Mouse (Mus musculus): ENCODE measurements around the gene Nuak1. TPM values are rescaled to one million over a fixed set of nuclear protein-coding genes. Genes with fewer than 3 reads are reported as not detected.

Nuak1 gene
- total RNA-seq, 2 experiments from 2014 or later: 19.9 to 20.7 TPM

DNA sequence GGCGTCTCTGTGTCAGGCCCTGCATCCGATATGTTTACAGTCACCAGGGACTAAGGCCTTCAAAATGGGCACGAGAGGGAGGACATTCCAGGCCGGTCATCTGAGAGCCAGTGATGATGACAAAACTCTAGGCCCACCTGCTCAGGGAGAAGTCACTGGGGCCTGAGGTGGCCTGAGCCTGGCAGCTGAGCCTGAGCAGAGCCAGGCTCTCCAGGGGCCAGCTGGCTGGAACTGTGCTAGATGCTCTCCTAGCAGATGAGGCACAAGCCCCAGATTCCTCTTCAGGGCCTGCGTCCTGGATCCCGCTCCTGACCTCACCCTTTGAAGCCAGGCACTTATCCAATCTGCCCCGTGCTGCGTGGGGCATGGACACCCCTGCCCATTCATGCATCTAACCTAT, 9.3 kb upstream of the Nuak1 start:
- peak in 1 of 2 experiments; percentile 32 for DNase-seq (ENCODE audit: low spot score in 2 of 2)

DNA sequence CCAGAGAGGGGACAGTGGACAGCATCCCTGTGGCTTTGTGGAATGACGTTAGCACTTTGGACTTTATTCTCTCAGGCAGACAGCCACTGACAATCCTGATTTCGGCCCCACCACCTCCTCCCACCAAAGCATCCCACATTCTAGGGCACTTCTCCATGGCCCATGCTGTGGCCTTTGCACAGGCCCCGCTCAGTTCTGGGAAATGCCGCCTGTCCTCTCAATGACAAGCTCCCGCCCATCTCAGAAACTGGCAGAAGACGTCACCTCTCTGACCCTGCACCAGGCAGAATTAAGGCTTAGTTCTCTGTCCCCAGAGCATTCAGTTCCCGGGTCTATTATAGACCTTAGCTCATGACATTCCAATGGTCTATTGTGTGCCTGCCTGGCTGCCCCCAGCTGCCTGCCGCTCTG, 7.0 kb upstream of the Nuak1 start:
- DNase-seq (ENCODE audit: low spot score in 2 of 2): no peak

DNA sequence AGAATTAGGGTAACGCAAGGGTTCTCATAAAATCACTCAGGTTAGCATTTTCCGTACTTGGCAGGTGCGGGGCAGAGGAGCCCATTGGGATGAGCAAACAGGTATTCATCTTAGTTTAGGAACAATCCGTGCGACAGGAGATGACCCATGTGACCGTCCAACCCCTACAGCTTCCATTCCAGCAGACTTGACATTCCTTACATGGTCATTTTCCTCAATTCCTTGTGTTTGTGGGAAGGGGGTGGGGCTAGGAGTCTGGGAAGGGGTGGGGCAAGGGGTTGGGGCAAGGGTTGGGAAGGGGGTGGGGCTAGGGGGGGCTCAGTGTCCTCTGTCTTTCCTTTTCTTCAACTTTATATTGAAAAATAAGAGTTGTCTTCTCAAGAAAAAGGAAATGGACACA, 6.3 kb upstream of the Nuak1 start:
- no peak for DNase-seq (ENCODE audit: low spot score in 2 of 2)

DNA sequence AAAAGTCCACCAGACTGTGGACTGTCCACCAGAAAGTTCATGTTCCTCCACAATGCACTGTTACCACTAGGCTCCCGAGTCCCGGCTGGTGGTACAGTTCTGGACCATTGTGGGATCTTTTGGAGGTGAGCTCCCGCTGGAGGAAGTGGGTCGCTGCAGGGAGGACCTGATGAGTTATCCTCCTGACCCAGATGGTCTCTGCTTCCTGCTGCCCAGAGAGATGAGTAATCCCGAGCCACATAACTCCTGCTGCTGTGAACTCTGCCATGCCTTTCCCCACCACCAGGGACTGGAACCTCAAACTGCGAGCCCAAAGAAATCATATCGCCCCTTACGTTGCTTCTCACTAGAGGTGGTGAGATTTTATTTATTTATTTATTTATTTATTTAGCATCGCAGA, 4.0 kb upstream of the Nuak1 start:
- DNase-seq (ENCODE audit: low spot score in 2 of 2): no peak

DNA sequence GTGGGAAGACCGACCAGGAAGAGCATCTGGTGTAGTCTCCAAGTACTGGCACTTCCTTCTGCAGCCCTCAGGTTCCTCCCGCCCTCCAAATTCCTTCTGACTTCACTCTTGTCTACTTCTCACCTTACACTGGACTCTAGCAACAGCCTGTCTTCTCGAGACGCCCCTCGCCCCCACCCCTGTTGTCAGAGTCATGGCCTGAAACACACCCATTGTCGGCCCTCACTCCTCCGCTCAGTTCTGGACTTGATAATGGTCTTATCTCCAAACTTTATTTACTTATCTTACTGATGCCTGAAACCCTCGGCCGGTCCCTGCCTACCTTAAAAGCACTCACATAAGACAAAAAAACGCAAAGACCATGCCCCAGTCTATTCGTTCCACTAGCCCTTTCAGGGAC, 1.4 kb upstream of the Nuak1 start:
- DNase-seq (ENCODE audit: low spot score in 2 of 2): no peak

DNA sequence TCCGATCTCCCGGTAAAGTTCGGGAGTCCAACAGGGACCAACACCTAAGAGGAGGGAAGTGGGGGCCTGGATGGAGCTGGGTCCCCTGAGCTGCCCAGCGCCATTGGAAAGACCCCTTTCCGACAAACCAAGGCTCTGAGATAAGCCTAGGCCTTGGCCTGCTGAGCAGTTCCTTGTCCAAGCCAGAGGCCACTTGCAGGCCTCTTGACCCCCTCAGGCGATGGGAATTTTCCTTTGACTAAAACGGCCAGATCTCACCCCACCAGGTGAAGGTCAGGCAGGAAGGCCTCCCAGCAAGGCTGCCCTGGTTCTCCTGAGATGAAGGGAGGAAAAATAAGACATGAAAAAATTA, 1.0 kb upstream of the Nuak1 start:
- no peak for DNase-seq (ENCODE audit: low spot score in 2 of 2)

DNA sequence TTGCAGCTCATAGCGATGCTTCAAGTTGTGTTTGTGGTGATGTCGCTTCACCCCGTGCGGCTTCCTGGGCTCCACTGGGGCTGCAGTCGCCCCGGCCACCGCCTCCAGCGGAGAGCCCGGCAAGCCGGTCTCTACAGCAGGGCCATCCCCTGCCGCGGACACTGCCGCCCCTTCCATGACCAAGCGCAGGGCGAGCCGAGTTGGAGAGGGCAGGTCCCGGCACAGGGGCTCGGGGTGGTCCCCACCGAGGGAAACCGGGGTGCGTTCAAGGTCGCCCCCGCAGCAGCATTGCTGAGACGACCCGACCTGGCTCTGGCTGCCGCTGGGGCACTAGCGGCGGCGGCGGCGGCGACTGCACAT, 236 bp downstream of the Nuak1 start:
- DNase-seq (ENCODE audit: low spot score in 2 of 2): no peak

DNA sequence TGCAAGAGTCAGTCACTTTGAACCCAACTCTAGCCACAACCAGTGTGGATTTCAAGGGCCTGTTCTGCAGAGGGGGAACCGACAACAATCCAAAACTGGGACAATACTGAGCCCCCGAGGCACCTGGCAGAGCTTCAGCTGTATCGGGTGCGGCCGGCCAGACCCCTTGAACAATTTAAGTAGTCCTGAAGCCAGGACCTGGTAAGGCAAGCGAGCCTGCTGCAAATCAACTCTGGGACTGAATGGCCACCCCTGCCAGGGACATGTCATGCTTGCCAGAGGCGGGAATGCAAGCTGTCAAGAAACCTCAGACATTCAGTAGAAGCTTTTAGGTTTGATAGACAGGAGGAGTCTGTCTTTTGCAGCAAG, 1.2 kb downstream of the Nuak1 start:
- DNase-seq (ENCODE audit: low spot score in 2 of 2): peak in 1 of 2 experiments; percentile 27

DNA sequence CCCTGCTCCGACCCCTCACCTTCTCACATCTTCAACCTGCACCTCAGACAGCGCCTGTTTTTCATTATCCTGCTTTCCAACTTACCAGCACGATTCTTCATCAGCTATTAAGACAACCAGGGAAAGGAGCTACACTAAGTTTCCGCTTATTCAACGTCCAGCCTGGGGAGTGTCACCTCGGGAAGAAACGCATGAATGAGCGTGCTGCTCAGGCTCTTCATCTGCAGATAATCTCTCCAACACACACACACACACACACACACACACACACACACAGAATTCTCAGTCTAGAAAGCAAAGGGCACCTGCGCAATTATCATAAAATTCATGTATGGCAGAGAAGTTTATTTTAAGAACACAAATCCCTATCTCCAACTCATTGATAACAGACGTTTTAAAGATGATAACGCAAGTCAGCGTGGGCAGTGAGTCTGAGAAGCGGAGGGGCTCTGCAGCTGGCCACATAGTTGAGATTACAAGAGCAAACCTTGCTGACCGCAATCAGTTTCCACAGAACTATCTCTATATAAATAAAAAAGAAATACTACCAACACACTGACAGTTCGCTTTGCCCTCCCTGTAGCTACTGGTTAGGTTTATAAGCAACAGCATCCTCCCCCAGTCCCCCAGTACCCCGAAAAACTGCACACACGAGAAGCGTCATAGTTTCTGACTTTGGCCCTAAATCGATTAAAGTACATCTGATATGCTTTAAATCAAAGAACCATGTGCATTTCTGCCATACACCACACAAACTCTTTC, 1.8 kb downstream of the Nuak1 start:
- DNase-seq (ENCODE audit: low spot score in 2 of 2): no peak

DNA sequence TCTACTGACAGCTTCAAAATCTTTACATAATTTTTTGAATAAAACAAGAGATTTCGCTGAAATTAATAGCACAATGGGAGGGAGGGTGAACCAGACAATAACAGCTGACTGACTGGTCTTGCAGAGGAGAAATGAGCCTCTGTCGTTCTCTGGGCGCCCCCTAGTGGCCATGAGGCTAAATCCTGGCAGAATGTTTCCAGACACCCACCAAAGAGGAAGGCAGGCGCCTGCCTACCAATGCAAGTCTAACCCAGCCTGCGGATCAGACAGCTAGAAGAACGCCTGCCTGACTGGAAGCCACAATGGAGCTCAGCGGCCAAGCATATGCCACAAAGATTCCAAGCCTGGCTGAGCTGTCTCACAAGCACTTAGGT, 2.4 kb downstream of the Nuak1 start:
- DNase-seq (ENCODE audit: low spot score in 2 of 2): peak; percentile 96

DNA sequence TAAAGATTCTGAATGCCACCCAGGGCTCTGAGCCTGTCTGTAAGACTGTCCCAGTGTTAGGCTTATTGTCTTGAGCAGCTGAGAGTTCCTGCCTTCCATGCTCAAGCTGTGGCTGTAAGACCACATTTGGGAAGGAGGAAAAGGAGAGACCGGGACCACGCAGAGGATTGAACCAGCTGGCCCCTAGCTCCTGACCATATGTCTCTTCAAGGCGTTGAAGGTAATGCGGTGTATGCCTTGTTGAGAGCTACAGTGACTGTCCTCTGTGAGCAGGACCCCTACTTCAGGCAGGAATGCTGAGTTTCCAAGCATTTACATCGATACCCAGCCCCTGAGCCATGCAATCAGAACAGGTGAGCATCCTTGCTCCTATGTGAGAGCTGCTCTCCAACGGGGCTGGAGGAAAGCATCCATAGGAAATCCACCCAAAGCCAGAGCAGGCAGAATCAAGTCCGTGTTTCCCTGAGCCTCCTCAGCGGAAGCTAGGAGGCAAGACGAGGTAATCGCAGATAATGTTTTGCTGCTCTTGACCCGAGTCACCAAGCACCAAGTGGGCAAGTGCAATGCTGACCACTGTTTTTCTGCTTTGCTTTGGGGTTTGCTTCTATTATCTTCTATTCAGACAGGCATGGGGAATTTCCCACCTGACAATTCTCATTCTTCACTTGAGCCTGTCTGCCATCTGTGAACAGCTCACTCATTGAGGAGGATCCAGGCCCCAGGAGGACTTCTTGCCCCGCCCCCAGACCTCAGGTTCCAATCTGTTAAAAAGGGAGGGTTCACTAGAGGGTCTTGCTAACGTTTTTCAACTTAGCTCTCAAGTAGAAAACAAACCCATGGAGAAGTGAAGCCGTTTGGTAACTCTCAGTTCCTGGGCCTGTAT, 3.0 kb downstream of the Nuak1 start:
- DNase-seq (ENCODE audit: low spot score in 2 of 2): no peak

DNA sequence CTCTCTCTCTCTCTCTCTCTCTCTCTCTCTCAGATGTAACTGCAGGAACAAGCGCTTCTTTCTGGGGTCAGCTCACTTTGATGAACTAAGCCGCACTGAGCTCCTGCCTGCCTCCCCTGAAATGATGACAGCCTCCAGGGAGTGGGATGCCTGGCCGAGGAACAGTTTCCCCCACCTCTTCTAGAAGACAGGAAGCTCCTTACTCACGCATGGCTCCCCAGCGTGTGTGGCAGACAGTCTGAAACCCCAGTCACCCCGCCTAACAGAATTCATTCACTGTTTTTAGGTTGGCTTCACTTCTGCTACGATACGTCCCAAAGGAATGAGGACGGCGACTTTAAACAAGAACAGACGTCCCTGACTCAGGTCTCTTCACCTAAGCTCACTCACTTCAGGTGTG, 4.5 kb downstream of the Nuak1 start:
- no peak for DNase-seq (ENCODE audit: low spot score in 2 of 2)

DNA sequence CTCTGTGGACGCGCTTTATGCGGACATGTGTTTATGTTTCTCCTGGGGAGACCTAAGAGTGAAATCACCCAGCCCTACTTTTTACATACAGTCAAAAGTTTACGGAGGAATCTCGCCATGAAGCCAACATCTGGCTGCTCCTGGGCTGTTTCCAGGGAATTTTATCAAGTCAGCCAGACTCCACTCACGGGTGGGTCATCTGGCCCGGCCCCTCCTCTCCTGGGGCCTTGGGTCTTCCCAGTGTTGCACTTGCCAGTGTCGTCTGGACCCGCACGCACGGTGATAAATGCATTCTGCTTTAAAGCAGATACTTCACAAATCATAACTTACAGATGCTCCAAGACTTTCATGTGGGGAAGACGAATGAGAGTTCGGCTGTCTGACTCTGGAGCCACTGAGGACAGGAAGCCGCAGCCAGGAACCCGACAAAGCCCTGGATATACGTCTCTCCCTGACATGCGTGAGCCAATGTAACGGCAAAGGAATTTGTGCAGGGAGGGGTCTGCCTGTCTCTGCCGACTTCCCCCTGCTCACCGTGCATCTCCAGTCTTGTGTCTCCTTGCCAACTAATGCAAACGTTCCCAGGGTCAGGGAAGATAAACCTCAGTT, 7.1 kb downstream of the Nuak1 start:
- DNase-seq (ENCODE audit: low spot score in 2 of 2): peak in 1 of 2 experiments; percentile 45

DNA sequence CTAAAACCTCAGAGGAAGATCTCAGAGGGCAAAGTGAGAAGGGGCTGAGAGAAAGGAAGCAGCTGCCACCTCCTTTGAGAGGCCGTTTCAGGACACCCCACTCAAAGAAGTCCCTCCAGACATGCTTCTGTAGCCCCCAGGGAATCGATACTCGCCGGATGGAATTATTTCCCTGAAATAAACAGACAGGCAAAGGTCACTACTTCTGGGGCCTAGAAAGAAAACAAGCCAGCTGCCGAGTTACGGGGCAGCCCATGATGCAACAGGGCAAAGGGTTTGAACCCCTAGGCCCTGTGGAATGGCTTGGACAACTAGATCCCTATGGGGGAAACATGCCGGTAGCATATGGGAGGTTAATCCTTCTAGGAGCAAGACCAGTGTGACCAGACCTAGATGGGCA, 16.0 kb downstream of the Nuak1 start:
- no peak for DNase-seq (ENCODE audit: low spot score in 2 of 2)

DNA sequence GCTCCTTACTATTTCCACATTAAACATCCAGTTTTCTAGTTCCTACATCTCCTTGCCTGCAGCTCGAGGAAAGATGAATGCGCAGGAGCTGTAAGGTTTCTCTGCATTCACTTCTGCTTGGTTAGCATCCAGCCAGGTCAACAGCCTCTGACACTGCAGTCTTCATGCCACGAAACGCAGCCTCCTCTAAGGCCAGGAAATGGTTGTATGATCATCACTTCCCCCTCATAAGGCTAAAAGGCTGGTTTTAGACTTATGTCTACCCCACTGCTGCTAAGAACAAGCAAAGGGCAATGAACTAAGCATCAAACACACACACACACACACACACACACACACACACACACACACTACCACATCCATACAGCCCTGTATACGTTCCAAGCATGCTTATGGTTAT, 16.5 kb downstream of the Nuak1 start:
- no peak for DNase-seq (ENCODE audit: low spot score in 2 of 2)

DNA sequence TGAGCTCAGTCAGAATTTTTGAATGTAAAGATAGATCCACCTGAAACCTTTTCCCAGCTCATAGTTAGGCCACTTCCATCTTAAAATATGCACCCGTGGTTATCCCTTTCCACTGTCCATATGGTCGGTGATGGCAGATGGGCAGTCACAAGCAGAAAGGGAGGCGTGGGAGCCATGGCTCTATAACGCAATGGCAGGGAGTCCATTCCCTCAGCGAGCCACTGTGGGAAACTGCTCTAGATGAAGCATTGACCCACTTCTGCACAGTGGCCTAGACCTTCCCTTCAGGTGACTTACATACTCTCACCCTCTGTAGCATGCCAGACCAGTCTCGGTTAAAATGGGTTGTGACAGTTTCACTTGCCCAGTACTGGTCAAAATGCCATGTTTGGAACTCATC, 19.8 kb downstream of the Nuak1 start:
- DNase-seq (ENCODE audit: low spot score in 2 of 2): no peak

DNA sequence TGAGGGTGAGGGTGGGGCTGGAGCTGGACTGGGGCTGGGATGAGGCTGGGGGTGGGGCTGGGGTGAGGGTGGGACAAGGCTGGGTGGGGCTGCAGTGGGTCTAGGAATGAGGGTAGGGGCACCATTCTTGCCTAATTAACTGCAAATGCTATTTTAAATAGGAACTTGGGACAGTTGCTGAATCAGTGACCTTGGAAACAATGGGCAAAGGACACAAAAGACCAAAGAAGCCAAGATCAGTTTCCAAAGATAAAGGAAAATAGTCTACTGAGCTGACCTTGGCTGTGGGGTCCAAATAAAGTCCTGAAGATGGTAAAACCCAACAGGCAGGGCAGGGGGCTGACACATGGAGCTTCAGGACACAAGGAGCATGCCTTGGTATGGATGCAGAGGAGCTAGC, 22.0 kb downstream of the Nuak1 start:
- DNase-seq (ENCODE audit: low spot score in 2 of 2): no peak

DNA sequence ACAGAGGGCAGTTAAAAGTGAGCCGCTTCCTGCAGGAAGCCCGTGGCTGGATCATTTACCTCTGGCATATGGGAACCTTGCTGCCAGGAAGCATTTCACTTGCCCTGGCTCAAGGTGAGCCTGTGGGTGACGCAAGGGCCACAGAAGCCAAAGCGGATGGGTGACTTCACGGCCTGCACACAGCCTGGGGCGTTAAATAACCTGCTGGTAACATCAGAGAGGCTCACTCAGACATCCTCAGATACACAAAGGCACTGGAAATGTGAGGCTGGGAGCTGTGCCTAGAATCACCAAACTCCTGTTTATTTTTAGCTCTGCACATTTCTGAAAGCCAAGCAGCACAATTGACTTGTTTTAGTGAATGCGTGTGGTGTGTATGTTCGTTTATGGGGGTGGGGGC, 23.6 kb downstream of the Nuak1 start:
- no peak for DNase-seq (ENCODE audit: low spot score in 2 of 2)

DNA sequence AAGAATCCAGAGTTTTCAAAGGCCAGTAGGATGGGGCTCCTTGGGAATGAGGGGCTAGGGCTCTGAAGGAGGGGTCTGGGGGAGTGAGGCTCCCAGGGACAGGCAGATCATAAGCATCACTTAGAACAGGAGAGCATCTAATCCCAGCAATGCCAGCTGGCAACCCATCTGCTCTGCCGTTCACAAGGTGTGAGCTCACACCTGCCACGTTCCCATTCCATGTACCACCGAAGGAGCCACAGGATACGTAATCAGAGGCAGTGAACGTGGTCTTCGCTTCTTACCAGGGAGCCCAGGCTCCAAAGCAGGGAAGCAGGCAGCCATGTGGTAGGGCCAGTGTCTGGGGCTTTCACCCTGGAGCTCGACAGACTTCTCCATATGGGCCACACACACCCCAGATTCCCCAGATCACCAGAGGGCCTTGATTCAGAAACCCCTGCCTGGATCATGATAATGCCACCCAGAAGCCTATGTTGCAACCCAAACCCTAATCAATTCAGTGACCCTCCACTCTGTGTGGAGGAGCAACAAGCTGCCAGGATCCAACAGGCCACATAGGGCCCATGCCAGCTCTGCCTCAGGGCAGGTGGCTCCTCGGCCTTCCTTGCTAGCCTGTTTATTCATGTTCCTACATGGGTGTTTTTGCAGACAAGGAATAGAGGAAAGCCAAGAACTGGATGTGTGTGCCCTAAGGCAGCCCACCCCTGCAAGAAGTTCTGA, 25.3 kb downstream of the Nuak1 start:
- no peak for DNase-seq (ENCODE audit: low spot score in 2 of 2)

DNA sequence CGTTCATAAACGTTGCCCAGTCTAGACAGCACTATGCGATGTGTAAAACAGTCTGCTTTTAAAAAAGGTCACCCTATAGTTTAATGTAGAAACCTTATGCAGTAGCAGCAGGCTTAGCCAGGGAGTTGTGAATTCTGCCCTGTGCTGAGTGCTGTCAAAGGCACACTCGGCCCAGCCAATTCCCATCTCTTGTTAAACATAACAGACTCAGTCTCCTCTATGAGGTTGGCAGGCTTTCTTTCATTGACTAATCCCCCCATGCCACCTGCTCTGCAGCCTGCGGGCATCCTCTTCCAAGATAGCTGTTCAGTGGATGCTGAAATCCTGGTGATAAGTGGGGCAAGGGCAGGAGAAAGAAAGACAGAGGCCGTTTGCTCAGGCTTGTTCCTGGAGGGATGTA, 27.1 kb downstream of the Nuak1 start:
- no peak for DNase-seq (ENCODE audit: low spot score in 2 of 2)

DNA sequence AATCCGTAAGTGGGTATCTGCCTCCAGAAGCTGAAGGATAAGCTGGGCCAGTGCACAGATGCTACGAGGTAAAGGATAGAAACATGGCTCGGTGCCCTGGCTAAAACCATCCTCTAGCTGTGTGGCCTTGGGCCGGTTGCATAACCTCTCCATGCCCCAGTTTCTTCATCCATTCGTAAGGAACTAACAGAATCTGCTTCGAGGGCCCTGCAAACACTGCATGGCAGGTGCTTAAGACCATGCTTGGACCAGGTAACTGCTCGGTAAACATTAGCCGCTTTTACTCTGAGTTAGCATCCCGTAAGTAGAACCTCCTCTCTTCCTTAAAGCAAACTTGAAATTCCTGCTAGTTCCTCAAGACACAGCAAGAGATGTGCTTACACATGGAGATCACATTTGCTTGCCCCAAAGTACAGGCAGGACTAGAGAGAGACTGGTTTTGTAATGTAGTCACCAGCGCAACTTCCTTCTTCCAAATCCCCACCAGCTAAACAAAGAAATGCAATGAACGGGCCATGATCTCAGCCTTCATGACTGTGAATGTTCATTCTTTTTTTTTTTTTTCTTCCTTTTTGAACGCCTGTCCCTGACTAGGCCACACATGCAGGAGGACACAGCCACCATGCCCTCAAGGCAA, 28.0 kb downstream of the Nuak1 start:
- no peak for DNase-seq (ENCODE audit: low spot score in 2 of 2)
